Mouse (Mus musculus): ENCODE results near the gene Naa35. TPM values are rescaled to one million over a fixed set of nuclear protein-coding genes. Genes with fewer than 3 reads are reported as not detected.

Gene Naa35
- polyA plus RNA-seq, 1 experiment, result 16.2 TPM

DNA sequence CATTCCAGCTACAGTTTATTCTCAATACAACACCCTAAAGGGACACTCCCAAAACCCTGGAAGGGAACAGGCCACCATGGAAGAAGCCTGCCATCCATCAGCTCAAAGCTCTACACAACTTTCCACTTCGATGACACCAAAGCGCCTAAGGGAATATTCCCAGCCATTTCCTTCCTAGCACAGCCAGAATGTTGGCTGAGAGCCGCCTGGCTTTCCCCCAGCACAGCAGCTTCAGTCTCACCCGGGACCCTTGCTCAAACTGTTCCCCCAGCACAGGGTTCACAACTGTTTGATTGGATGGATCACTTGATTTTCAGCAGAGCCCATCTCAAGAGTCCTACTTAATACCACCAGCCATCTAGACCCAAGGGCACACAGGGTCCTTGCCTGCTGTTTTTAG is 37.3 kb upstream of the Naa35 start:
- Histone ChIP-seq H3K27ac (ENCODE audit: insufficient read depth, low read length) (no peak overlapping the region), H3K27me3 (ENCODE audit: control insufficient read depth, insufficient read depth, low read length) (no peaks in the 10 kb centered on the region), H3K36me3 (ENCODE audit: control insufficient read depth, insufficient read depth, low read length) (no peaks in the 10 kb centered on the region; the same call in 1 of the 2 replicates), H3K4me3 (ENCODE audit: extremely low read depth, insufficient read depth, insufficient read length) (no peak overlapping the region), H3K4me1 (ENCODE audit: control insufficient read depth, insufficient read depth, insufficient read length) (no peaks in the 10 kb centered on the region)
- TF ChIP-seq POLR2A (IDR thresholded peaks at IDR 0.05; ENCODE audit: low read depth, low read length), result no peak
- TF ChIP-seq CTCF (IDR thresholded peaks at IDR 0.05; ENCODE audit: extremely low read depth, insufficient read depth, insufficient read length, insufficient replicate concordance), result no peak
- WGBS, result 92% methylated on average over 4 of the region's 4 CpGs
- no peak for DNase-seq (ENCODE audit: low read depth in 1 of 2, low spot score in 2 of 2)

DNA sequence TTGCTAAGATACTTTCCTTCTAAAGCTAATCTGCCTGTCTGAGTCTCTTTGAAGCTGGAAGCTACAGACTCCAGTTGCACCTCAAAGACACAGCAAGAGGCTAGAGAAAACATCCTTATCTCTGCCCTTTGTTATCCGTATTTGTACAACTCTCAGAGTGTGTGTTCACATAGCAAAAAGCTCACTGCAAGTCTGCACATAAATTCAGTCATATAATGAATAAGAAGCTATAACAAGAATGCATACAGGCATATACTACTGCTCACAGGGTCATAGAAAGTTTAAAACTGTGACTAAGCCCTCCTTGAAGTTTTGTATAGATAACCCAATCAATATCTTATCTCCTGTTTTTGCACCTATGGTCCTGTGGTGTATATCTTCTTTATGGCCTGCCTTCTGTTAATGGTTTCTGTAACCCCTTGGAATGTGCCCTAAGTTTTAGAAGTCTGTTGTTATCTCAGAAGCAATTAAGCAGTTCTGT is 35.7 kb upstream of the Naa35 start:
- 63% methylated on average over 1 of the region's 1 CpGs for WGBS
- no peak for DNase-seq (ENCODE audit: low read depth in 1 of 2, low spot score in 2 of 2)
- Histone ChIP-seq H3K4me3 (ENCODE audit: extremely low read depth, insufficient read depth, insufficient read length) (no peak overlapping the region), H3K27me3 (ENCODE audit: control insufficient read depth, insufficient read depth, low read length) (no peaks in the 10 kb centered on the region), H3K4me1 (ENCODE audit: control insufficient read depth, insufficient read depth, insufficient read length) (no peaks in the 10 kb centered on the region), H3K36me3 (ENCODE audit: control insufficient read depth, insufficient read depth, low read length) (no peaks in the 10 kb centered on the region; the same call in 1 of the 2 replicates), H3K27ac (ENCODE audit: insufficient read depth, low read length) (no peak overlapping the region)
- TF ChIP-seq POLR2A (IDR thresholded peaks at IDR 0.05; ENCODE audit: low read depth, low read length) (no peak), CTCF (IDR thresholded peaks at IDR 0.05; ENCODE audit: extremely low read depth, insufficient read depth, insufficient read length, insufficient replicate concordance) (no peak)

DNA sequence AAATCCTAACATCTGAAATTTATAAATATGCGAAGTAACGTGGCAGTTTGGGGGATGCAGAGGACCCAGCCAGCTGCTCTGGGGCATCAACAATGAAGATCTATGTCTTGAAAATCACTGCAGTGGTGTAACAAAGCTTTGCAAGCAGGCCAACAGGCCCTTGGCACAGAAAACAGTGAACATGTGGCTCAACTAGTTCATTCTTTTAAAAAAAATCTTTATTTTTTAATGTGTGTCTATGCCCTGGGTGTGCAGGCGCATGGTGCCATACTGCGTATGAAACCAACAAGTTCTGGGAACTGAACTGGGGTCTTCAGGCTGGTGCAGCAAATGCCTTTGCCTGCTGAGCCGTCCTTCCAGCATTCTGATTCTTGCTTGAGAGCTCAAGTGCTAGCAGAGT is 32.8 kb upstream of the Naa35 start:
- WGBS, result 95% methylated on average over 5 of the region's 5 CpGs
- no peaks in the 10 kb centered on the region; the same call in 1 of the 2 replicates for H3K36me3 ChIP-seq (ENCODE audit: control insufficient read depth, insufficient read depth, low read length)
- no peak for TF ChIP-seq POLR2A (IDR thresholded peaks at IDR 0.05; ENCODE audit: low read depth, low read length)
- no peak for TF ChIP-seq CTCF (IDR thresholded peaks at IDR 0.05; ENCODE audit: extremely low read depth, insufficient read depth, insufficient read length, insufficient replicate concordance)
- no peak overlapping the region for H3K4me3 ChIP-seq (ENCODE audit: extremely low read depth, insufficient read depth, insufficient read length)
- no peak for DNase-seq (ENCODE audit: low read depth in 1 of 2, low spot score in 2 of 2)
- H3K27ac ChIP-seq (ENCODE audit: insufficient read depth, low read length), result no peak overlapping the region
- H3K4me1 ChIP-seq (ENCODE audit: control insufficient read depth, insufficient read depth, insufficient read length), result peaks cover 9% of the 10 kb centered on the region
- H3K27me3 ChIP-seq (ENCODE audit: control insufficient read depth, insufficient read depth, low read length), result no peaks in the 10 kb centered on the region

DNA sequence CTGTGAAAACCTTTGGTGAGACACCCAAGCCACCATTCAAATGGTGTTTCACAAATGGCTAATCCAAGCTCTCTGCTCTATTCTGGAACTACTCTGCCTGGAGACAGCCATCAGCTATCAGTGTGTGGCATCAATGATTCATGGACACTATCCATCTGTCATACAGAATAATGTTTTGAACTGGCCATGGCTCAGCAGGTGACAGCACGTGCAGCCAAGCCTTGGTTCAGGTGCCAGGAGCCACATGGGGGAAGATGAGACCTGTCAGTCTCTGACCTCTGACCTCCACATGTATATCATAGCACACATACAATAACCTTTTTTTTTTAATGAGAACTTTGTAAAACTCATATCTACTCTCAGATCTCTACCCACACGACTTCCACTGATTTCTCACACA is 32.3 kb upstream of the Naa35 start:
- H3K27me3 ChIP-seq (ENCODE audit: control insufficient read depth, insufficient read depth, low read length), result no peaks in the 10 kb centered on the region
- no peak overlapping the region for H3K4me3 ChIP-seq (ENCODE audit: extremely low read depth, insufficient read depth, insufficient read length)
- no peak overlapping the region for H3K27ac ChIP-seq (ENCODE audit: insufficient read depth, low read length)
- peaks cover 9% of the 10 kb centered on the region for H3K4me1 ChIP-seq (ENCODE audit: control insufficient read depth, insufficient read depth, insufficient read length)
- no peak for DNase-seq (ENCODE audit: low read depth in 1 of 2, low spot score in 2 of 2)
- H3K36me3 ChIP-seq (ENCODE audit: control insufficient read depth, insufficient read depth, low read length), result no peaks in the 10 kb centered on the region; the same call in 1 of the 2 replicates
- 81% methylated on average over 2 of the region's 2 CpGs for WGBS
- TF ChIP-seq POLR2A (IDR thresholded peaks at IDR 0.05; ENCODE audit: low read depth, low read length) (no peak), CTCF (IDR thresholded peaks at IDR 0.05; ENCODE audit: extremely low read depth, insufficient read depth, insufficient read length, insufficient replicate concordance) (no peak)

DNA sequence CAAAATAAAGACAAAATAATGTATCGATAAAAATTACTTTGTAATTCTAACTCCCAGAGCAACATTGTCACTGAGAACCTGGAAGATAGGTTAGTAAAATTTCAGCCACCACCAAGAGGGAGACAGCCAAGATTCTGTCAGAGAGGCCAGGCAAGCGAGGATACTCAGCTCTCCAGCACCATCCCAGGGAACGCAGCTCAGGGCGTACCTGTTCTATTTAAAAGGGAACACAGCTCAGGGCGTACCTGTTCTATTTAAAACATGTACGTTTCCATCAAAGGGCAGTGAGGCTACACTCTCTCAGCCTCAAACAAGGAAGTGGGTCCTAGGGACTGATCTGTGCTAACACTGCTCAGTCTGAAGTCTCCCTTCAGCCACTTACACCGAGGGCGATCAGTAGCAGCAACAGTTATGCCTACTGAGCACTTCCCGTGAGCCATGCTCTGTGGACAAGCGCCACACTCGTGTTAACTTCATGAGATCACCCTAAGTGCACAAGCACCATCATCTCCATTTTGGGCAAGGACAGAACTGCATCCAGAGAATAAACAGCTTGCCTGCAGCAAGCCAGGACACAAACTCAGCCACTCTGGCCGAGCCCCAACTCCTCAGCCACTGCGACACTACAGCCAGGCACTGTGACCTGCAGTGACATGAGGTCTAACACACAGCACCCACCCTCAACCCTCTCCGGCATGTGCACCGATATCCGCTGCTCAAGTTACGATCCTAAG is 30.1 kb upstream of the Naa35 start:
- Histone ChIP-seq H3K36me3 (ENCODE audit: control insufficient read depth, insufficient read depth, low read length) (no peaks in the 10 kb centered on the region; the same call in 1 of the 2 replicates), H3K27ac (ENCODE audit: insufficient read depth, low read length) (no peak overlapping the region), H3K27me3 (ENCODE audit: control insufficient read depth, insufficient read depth, low read length) (no peaks in the 10 kb centered on the region), H3K4me1 (ENCODE audit: control insufficient read depth, insufficient read depth, insufficient read length) (peaks cover 9% of the 10 kb centered on the region), H3K4me3 (ENCODE audit: extremely low read depth, insufficient read depth, insufficient read length) (no peak overlapping the region)
- TF ChIP-seq CTCF (IDR thresholded peaks at IDR 0.05; ENCODE audit: extremely low read depth, insufficient read depth, insufficient read length, insufficient replicate concordance) (no peak), POLR2A (IDR thresholded peaks at IDR 0.05; ENCODE audit: low read depth, low read length) (no peak)
- no peak for DNase-seq (ENCODE audit: low read depth in 1 of 2, low spot score in 2 of 2)
- 79% methylated on average over 17 of the region's 17 CpGs for WGBS

DNA sequence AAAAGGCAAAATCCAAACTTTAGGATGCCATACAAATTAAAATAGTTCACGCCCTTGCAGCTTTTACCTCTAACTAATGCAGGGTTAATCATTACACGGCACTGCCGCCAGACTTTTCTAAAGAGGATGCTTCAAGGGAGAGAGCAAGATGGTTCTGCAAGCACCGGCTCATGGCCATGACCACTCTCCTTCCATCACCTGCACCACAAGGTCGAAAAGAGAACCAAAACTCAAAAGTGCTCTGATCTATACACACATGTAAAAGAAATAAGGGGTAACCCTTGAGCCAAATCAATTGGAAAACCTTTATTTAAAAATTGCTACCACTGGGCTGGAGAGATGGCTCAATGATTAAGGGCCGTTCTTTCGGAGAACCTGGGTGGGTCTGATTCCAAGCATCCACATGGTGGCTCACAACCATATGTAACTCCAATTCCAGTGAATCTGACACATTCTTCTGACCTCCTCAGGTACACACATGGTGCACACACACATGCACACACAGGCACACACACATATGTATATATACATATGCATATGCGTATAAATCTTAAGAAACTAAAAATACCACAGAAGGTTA is 29.4 kb upstream of the Naa35 start:
- Histone ChIP-seq H3K36me3 (ENCODE audit: control insufficient read depth, insufficient read depth, low read length) (no peaks in the 10 kb centered on the region; the same call in 1 of the 2 replicates), H3K4me3 (ENCODE audit: extremely low read depth, insufficient read depth, insufficient read length) (no peak overlapping the region), H3K27ac (ENCODE audit: insufficient read depth, low read length) (no peak overlapping the region), H3K4me1 (ENCODE audit: control insufficient read depth, insufficient read depth, insufficient read length) (peaks cover 9% of the 10 kb centered on the region), H3K27me3 (ENCODE audit: control insufficient read depth, insufficient read depth, low read length) (no peaks in the 10 kb centered on the region)
- 76% methylated on average over 8 of the region's 8 CpGs for WGBS
- TF ChIP-seq POLR2A (IDR thresholded peaks at IDR 0.05; ENCODE audit: low read depth, low read length) (no peak), CTCF (IDR thresholded peaks at IDR 0.05; ENCODE audit: extremely low read depth, insufficient read depth, insufficient read length, insufficient replicate concordance) (no peak)
- DNase-seq (ENCODE audit: low read depth in 1 of 2, low spot score in 2 of 2), result no peak

DNA sequence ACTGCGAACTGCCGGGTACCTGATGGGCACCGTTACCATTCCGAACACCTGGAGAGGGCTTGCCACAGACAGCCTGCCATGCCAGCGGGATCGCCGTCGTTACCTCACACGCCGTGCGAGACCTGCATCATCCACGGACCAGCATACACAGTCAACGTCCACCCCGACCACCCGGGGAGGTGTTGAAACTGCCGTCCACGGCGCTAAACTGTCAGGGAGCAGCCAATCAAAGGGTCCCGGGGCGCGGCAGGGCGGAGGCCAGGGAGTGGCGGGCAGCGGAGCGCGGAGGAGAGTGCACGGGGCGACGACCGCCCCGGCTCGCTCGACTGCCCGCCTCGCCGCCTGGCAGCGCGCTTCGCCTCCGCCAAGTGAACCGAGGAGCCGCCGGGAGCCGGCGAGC is 28.4 kb upstream of the Naa35 start:
- WGBS, result under 1% methylated on average over 43 of the region's 45 CpGs
- TF ChIP-seq CTCF (IDR thresholded peaks at IDR 0.05; ENCODE audit: extremely low read depth, insufficient read depth, insufficient read length, insufficient replicate concordance) (no peak), POLR2A (IDR thresholded peaks at IDR 0.05; ENCODE audit: low read depth, low read length) (no peak)
- no peaks in the 10 kb centered on the region; the same call in 1 of the 2 replicates for H3K36me3 ChIP-seq (ENCODE audit: control insufficient read depth, insufficient read depth, low read length)

More for the DNA sequence above, 28.4 kb upstream of the Naa35 start:
- Histone ChIP-seq H3K4me1 (ENCODE audit: control insufficient read depth, insufficient read depth, insufficient read length) (peaks cover 9% of the 10 kb centered on the region), H3K4me3 (ENCODE audit: extremely low read depth, insufficient read depth, insufficient read length) (peak overlapping the region; percentile 65), H3K27ac (ENCODE audit: insufficient read depth, low read length) (peak overlapping the region; percentile 47), H3K27me3 (ENCODE audit: control insufficient read depth, insufficient read depth, low read length) (no peaks in the 10 kb centered on the region)
- peak; percentile 21 to 66 for DNase-seq (ENCODE audit: low read depth in 1 of 2, low spot score in 2 of 2)
